Mouse (Mus musculus) neural tube, embryonic 12.5 days (tissue): ENCODE results near the gene AI661453. TPM values are rescaled to one million over a fixed set of nuclear protein-coding genes. Genes with fewer than 3 reads are reported as not detected.
A peak's percentile ranks its signal among the peaks of the same experiment; 100 is the strongest.
"Not testable (repeated sequence)": the region's sequence is repeated elsewhere in the genome, so short reads cannot be mapped to it uniquely, and the experiment has no call there.

Source experiments
- ATAC-seq: fragments of 200-750 bp; cut with Nextera tagmentation; 2 replicates; pipeline ENCODE4 v1.8.0; 2017; ENCODE audit warnings: low read depth, mild to moderate bottlenecking, moderate TSS enrichment, moderate library complexity; ENCODE audit not compliant: low FRiP score
- H3K27ac ChIP-seq: fragments of 300-500 bp; sonication (generic); 2 replicates; pipeline ENCODE4 v1.5.1; 2016
- H3K27me3 ChIP-seq: fragments of 300-500 bp; sonication (generic); replicated peaks from 2 replicates; pipeline ENCODE4 v1.6.1; 2016; ENCODE audit warnings: mild to moderate bottlenecking
- H3K36me3 ChIP-seq: fragments of 300-500 bp; sonication (generic); 2 replicates; pipeline ENCODE4 v1.6.1; 2016; ENCODE audit warnings: mild to moderate bottlenecking
- H3K4me1 ChIP-seq: fragments of 300-500 bp; sonication (generic); 2 replicates; pipeline ENCODE4 v1.6.1; 2016
- H3K4me2 ChIP-seq: fragments of 300-500 bp; sonication (generic); replicated peaks from 2 replicates; pipeline ENCODE4 v1.6.1; 2016; ENCODE audit warnings: mild to moderate bottlenecking
- H3K4me3 ChIP-seq: fragments of 300-500 bp; sonication (generic); 2 replicates; pipeline ENCODE4 v1.5.1; 2016
- H3K9ac ChIP-seq: fragments of 300-500 bp; sonication (generic); 2 replicates; pipeline ENCODE4 v1.6.1; 2016; ENCODE audit warnings: mild to moderate bottlenecking
- H3K9me3 ChIP-seq: fragments of 300-500 bp; sonication (generic); 2 replicates; pipeline ENCODE4 v1.6.1; 2016; ENCODE audit warnings: mild to moderate bottlenecking
- WGBS: fragments of 180-500 bp; shearing (Covaris S2); methylation state at CpG from one replicate; pipeline ENCODE4 v1.1.7; 2016; 5-methylcytosine and 5-hydroxymethylcytosine counted together
- polyA plus RNA-seq: library from polyadenylated mRNA; unstranded; fragments of >200 nt; fragmentation: Nextera tagmentation; extraction: Ambion mirVana; gene quantifications from 2 replicates; pipeline ENCODE4 v1.2.1, GENCODE M21; 2016

The AI661453 gene
- polyA plus RNA-seq, 1 experiment from 2014 or later: 0.14 TPM

DNA sequence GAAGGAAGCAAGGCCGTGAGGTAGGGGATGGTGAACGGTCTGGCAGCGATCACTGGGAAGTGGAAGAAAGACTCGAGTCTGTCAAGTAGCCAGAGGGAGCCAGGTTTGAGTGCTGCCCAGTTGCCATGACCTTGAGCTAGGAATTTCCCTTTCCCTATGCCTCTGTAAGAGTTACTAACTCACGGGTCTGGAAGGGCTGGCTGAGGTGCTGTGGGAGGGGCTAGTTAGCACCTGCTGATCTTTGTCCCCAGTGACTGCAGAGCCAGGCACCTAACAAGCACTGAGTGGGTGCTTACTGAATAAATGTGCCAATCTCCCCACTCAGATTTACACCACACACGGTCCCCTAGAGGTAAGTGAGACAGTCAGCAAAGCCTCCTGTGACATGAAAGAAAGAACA is 57.2 kb downstream of the AI661453 start:
- 89% methylated on average over 6 of the region's 6 CpGs for WGBS
- Histone ChIP-seq H3K9ac (no peak overlapping the region), H3K27ac (no peak overlapping the region), H3K27me3 (no peaks in the 10 kb centered on the region), H3K4me1 (no peaks in the 10 kb centered on the region), H3K4me2 (no peak overlapping the region), H3K4me3 (no peak overlapping the region), H3K36me3 (peaks cover 91% of the 10 kb centered on the region), H3K9me3 (no peaks in the 10 kb centered on the region)
- ATAC-seq: no peak

GRCm38 (mm10) chr17:47494132-47494531 is 57.7 kb downstream of the AI661453 start:
- Histone ChIP-seq H3K4me1 (no peaks in the 10 kb centered on the region), H3K9ac (no peak overlapping the region), H3K27ac (no peak overlapping the region), H3K4me2 (no peak overlapping the region), H3K9me3 (no peaks in the 10 kb centered on the region), H3K4me3 (no peak overlapping the region), H3K36me3 (peaks cover 90% of the 10 kb centered on the region), H3K27me3 (no peaks in the 10 kb centered on the region)
- no peak for ATAC-seq
- WGBS: 90% methylated on average over 11 of the region's 11 CpGs

- no peak for ATAC-seq
- Histone ChIP-seq H3K27ac (no peak overlapping the region), H3K4me2 (peak overlapping the region; percentile 88), H3K9ac (peak overlapping the region; percentile 62), H3K4me3 (peak overlapping the region; percentile 53), H3K4me1 (peaks cover 18% of the 10 kb centered on the region), H3K27me3 (no peaks in the 10 kb centered on the region), H3K9me3 (no peaks in the 10 kb centered on the region), H3K36me3 (peaks cover 21% of the 10 kb centered on the region)
- 11% methylated on average over 11 of the region's 11 CpGs for WGBS
These were observed 65.1 kb downstream of the AI661453 start for GRCm38 (mm10) chr17:47501531-47501930.

DNA sequence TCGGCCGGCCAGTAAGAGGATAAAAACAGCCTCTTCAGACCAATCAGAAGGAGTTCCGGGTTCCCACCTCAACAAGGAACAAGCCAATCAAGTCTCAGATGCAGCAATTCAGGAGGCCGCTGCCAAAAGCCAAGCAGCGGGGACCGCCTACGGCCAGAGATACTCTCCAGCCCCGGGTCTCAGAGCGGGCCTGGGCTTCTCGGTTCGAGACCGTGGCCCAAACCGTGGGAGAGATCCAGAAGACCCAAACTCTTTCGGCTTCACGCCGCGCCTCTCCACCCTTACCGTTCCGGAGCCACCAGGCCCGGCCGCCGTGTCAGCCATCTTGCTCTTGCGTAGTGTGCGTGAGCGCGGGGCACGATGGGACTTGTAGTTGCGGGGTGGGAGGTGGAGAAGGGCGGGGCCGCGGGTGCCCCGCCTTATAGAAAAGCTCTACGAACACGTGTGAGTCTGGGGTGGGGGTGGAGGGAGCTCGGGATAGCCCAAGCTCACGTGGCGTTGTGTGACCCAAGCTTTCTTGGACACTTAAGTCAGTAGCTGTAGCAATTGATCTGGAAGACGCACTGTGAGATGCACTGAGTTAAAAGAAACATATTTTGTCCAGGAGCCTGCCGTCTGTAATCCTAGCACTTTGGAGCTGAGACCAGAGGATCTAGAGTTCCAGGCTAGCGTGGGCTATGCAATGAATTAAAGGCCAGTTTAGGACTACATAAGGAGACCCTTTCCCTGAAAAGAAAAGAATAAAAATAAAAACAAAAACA is 65.7 kb downstream of the AI661453 start, which contains the start of gene Taf8:
TSS of gene Taf8 (minus strand) at position 347 of the 761 bp plus-strand sequence.
- Histone ChIP-seq H3K4me3 (peak within 1 kb of the TSS; percentile 53), H3K27ac (no peak within 1 kb of the TSS), H3K36me3 (peaks cover 16% of the 10 kb centered on the region), H3K4me1 (peaks cover 18% of the 10 kb centered on the region), H3K9me3 (no peaks in the 10 kb centered on the region), H3K9ac (peak within 1 kb of the TSS; percentile 62), H3K27me3 (no peaks in the 10 kb centered on the region), H3K4me2 (peak within 1 kb of the TSS; percentile 88)
- 3% methylated on average over 40 of the region's 40 CpGs for whole genome bisulfite sequencing
- peak; percentile 97 for ATAC-seq

- Histone ChIP-seq H3K4me1 (peaks cover 18% of the 10 kb centered on the region), H3K36me3 (peaks cover 13% of the 10 kb centered on the region)
- not testable (repeated sequence) for H3K9ac ChIP-seq, ATAC-seq, H3K4me3 ChIP-seq, H3K27me3 ChIP-seq, H3K4me2 ChIP-seq, H3K9me3 ChIP-seq, H3K27ac ChIP-seq
- WGBS: 79% methylated on average over 6 of the region's 6 CpGs
These were observed 66.3 kb downstream of the AI661453 start for GRCm38 (mm10) chr17:47502707-47503045.

DNA sequence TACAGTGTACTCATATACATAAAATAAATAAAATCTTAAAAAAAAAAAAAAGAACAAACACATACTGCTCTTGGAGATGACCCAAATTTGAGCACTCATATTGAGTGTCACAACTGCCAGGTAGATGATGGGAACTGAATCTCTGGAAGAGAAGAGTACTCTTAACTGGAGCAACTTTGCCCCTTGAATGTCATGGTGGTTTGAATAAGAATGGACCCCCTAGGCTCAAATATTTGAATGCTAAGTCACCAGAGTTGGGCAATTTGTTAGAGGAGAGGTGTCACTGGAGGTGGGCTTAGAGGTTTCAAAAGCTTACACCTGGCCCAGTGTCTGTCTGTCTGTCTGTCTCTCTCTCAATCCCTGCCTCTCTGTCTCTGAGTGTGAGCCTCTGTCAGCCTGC is 67.3 kb downstream of the AI661453 start:
- no peak overlapping the region for H3K4me2 ChIP-seq
- H3K36me3 ChIP-seq: peaks cover 5% of the 10 kb centered on the region
- H3K4me3 ChIP-seq: no peak overlapping the region
- H3K27ac ChIP-seq: no peak overlapping the region
- no peaks in the 10 kb centered on the region for H3K9me3 ChIP-seq
- no peaks in the 10 kb centered on the region for H3K27me3 ChIP-seq
- H3K4me1 ChIP-seq: peaks cover 18% of the 10 kb centered on the region
- ATAC-seq: no peak
- no peak overlapping the region for H3K9ac ChIP-seq

DNA sequence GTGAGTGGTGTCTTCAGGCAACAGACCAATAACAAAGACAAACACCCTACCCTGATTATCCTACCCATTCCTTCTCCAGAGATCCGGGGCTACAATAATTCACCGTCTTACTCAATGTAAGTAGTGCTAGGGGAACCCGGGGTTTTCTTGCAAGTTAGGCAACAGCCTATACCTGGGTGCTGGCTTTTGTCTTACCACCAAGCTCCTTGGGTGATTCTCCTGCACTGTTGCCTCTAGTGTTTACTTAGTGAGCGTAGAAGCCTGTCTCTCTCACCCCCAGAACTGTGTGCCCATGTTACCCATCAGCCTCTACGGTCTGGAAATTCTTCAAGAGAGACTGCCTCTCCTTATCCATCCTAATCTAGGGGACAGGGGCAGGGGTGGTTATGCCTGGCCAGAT is 67.8 kb downstream of the AI661453 start:
- H3K27ac ChIP-seq: no peak overlapping the region
- no peak for ATAC-seq
- WGBS: 71% methylated on average over 5 of the region's 5 CpGs
- H3K27me3 ChIP-seq: no peaks in the 10 kb centered on the region
- H3K4me2 ChIP-seq: peak overlapping the region; percentile 66
- peaks cover 18% of the 10 kb centered on the region for H3K4me1 ChIP-seq
- H3K4me3 ChIP-seq: no peak overlapping the region
- no peaks in the 10 kb centered on the region for H3K9me3 ChIP-seq
- H3K36me3 ChIP-seq: peaks cover under 1% of the 10 kb centered on the region; the same call in 1 of the 2 replicates
- no peak overlapping the region for H3K9ac ChIP-seq

DNA sequence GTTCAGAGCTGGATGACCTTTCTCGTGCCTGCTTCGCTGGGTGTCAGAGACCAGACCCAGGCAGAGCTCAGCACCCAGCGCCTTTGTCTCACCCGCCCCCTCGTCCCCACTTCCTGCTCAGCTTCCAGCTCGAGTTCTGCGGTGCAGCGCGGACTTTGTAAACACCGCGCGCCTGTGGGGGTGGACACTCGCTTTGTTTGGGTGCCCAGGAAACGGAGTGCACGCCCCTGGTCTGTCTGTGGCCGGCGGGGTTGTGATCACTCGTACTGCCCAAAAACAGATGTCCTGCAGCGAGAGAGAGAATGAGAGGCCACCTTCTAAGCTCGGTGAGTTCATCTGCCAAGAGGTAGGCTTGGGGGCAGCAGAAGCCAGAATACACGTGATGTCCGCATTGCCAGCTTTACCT is 68.5 kb downstream of the AI661453 start, which contains the start of gene Ccnd3:
TSS of gene Ccnd3 (plus strand) at position 111 of the 406 bp plus-strand sequence.
- Histone ChIP-seq H3K27ac (no peak within 1 kb of the TSS), H3K9me3 (no peaks in the 10 kb centered on the region), H3K36me3 (no peaks in the 10 kb centered on the region), H3K4me2 (peak within 1 kb of the TSS; percentile 66), H3K4me3 (peak within 1 kb of the TSS; percentile 32), H3K9ac (peak within 1 kb of the TSS; percentile 54), H3K4me1 (peaks cover 18% of the 10 kb centered on the region), H3K27me3 (no peaks in the 10 kb centered on the region)
- 5% methylated on average over 22 of the region's 22 CpGs for WGBS
- ATAC-seq: no peak

GRCm38 (mm10) chr17:47505566-47505965 is 69.2 kb downstream of the AI661453 start:
- Histone ChIP-seq H3K9ac (no peak overlapping the region), H3K36me3 (no peaks in the 10 kb centered on the region), H3K9me3 (no peaks in the 10 kb centered on the region), H3K27me3 (no peaks in the 10 kb centered on the region), H3K4me3 (no peak overlapping the region), H3K4me1 (peaks cover 18% of the 10 kb centered on the region), H3K4me2 (peak overlapping the region; percentile 66), H3K27ac (no peak overlapping the region)
- no peak for ATAC-seq
- 70% methylated on average over 2 of the region's 2 CpGs for whole genome bisulfite sequencing

GRCm38 (mm10) chr17:47506042-47506441 is 69.6 kb downstream of the AI661453 start:
- H3K9ac ChIP-seq: no peak overlapping the region
- WGBS: 96% methylated on average over 1 of the region's 1 CpGs
- H3K27me3 ChIP-seq: no peaks in the 10 kb centered on the region
- no peak overlapping the region for H3K4me3 ChIP-seq
- no peak overlapping the region for H3K27ac ChIP-seq
- H3K9me3 ChIP-seq: no peaks in the 10 kb centered on the region
- H3K4me1 ChIP-seq: peaks cover 17% of the 10 kb centered on the region
- H3K36me3 ChIP-seq: no peaks in the 10 kb centered on the region
- ATAC-seq: no peak
- H3K4me2 ChIP-seq: peak overlapping the region; percentile 66; the same call in 1 of the 2 replicates

- Histone ChIP-seq H3K4me3 (no peak overlapping the region), H3K27me3 (no peaks in the 10 kb centered on the region), H3K27ac (no peak overlapping the region), H3K36me3 (no peaks in the 10 kb centered on the region), H3K4me1 (peaks cover 16% of the 10 kb centered on the region; the same call in 1 of the 2 replicates), H3K9ac (no peak overlapping the region), H3K9me3 (no peaks in the 10 kb centered on the region), H3K4me2 (no peak overlapping the region)
- WGBS: 88% methylated on average over 4 of the region's 4 CpGs
- ATAC-seq: no peak
These were observed 70.3 kb downstream of the AI661453 start for GRCm38 (mm10) chr17:47506697-47507096.

- 94% methylated on average over 2 of the region's 2 CpGs for WGBS
These were observed 71.1 kb downstream of the AI661453 start for GRCm38 (mm10) chr17:47507523-47507922.

More at GRCm38 (mm10) chr17:47507523-47507922, 71.1 kb downstream of the AI661453 start:
- no peak for ATAC-seq
- Histone ChIP-seq H3K4me2 (no peak overlapping the region), H3K36me3 (no peaks in the 10 kb centered on the region), H3K4me1 (peaks cover 16% of the 10 kb centered on the region; the same call in 1 of the 2 replicates), H3K27ac (no peak overlapping the region), H3K27me3 (no peaks in the 10 kb centered on the region), H3K4me3 (no peak overlapping the region), H3K9me3 (no peaks in the 10 kb centered on the region), H3K9ac (no peak overlapping the region)
